7 mouse cellular contexts compared by ENCODE assay signal in genomic region chr8:85840657-85841488, GRCm38 (mm10). TPM values are rescaled to one million over a fixed set of nuclear protein-coding genes. Genes with fewer than 3 reads are reported as not detected.
DNase-seq lines count a peak whose midpoint lies in the region; ATAC-seq lines count a peak whose summit lies in the region.

TSS of gene Itfg1 (minus strand) at chr8:85840921.
TSS of gene Phkb (plus strand) at chr8:85840959.

- peak; percentile 96 for DNase-seq in adrenal gland, postnatal 14 days
- DNase-seq in embryonic facial prominence, embryonic 11.5 days (ENCODE audit: low spot score): peak; percentile 92
- peak; percentile 99 for DNase-seq in heart, adult 11 months
- peak; percentile 95 for DNase-seq in kidney, adult 18-20 months
- DNase-seq in limb, embryonic 11.5 days (ENCODE audit: low spot score): peak; percentile 96
- DNase-seq in midbrain, embryonic 14.5 days: peak; percentile 95
- DNase-seq in spleen, adult 18-20 months: peak; percentile 76 to 93

- ATAC-seq in embryonic facial prominence, embryonic 11.5 days (replicated peaks; ENCODE audit: insufficient number of reproducible peaks, low FRiP score, low TSS enrichment, low read depth): peak; percentile 98
- peak; percentile 97 for ATAC-seq in limb, embryonic 11.5 days (ENCODE audit: insufficient number of reproducible peaks, low FRiP score, low TSS enrichment, low read depth)
- ATAC-seq in midbrain, embryonic 14.5 days (ENCODE audit: low FRiP score, low TSS enrichment): peak; percentile 98

- H3K27ac ChIP-seq in embryonic facial prominence, embryonic 11.5 days (replicated peaks; ENCODE audit: low read depth, low read length): peak within 1 kb of the TSS; percentile 82
- H3K27ac ChIP-seq in limb, embryonic 11.5 days (replicated peaks; ENCODE audit: low read depth, low read length): peak within 1 kb of the TSS; percentile 93
- peak within 1 kb of the TSS; percentile 98 for H3K27ac ChIP-seq in midbrain, embryonic 14.5 days (replicated peaks; ENCODE audit: low read depth, low read length)

- under 1% methylated on average over 52 of the region's 54 CpGs for WGBS in embryonic facial prominence, embryonic 11.5 days
- under 1% methylated on average over 53 of the region's 54 CpGs for WGBS in limb, embryonic 11.5 days
- under 1% methylated on average over 54 of the region's 54 CpGs for WGBS in midbrain, embryonic 14.5 days

- H3K4me2 ChIP-seq in embryonic facial prominence, embryonic 11.5 days (ENCODE audit: low read depth, low read length): peak within 1 kb of the TSS; percentile 57
- H3K4me2 ChIP-seq in limb, embryonic 11.5 days (ENCODE audit: low read depth, severe bottlenecking): peak within 1 kb of the TSS; percentile 76
- peak within 1 kb of the TSS; percentile 75 for H3K4me2 ChIP-seq in midbrain, embryonic 14.5 days (ENCODE audit: low read length)

- H3K36me3 ChIP-seq in embryonic facial prominence, embryonic 11.5 days (replicated peaks; ENCODE audit: control insufficient read depth, insufficient read depth, low read depth, low read length): no peaks in the 10 kb centered on the region
- no peaks in the 10 kb centered on the region for H3K36me3 ChIP-seq in limb, embryonic 11.5 days (ENCODE audit: control insufficient read depth, insufficient read depth, low read length)
- H3K36me3 ChIP-seq in midbrain, embryonic 14.5 days (ENCODE audit: control insufficient read depth, insufficient read depth, low read length): peaks cover 8% of the 10 kb centered on the region

- H3K4me3 ChIP-seq in embryonic facial prominence, embryonic 11.5 days (ENCODE audit: low read depth, low read length): peak within 1 kb of the TSS; percentile 72
- H3K4me3 ChIP-seq in limb, embryonic 11.5 days (ENCODE audit: low read depth, low read length): peak within 1 kb of the TSS; percentile 89
- peak within 1 kb of the TSS; percentile 90 for H3K4me3 ChIP-seq in midbrain, embryonic 14.5 days (replicated peaks; ENCODE audit: low read depth, low read length)

- H3K9ac ChIP-seq in embryonic facial prominence, embryonic 11.5 days (replicated peaks; ENCODE audit: low read length): peak within 1 kb of the TSS; percentile 86
- H3K9ac ChIP-seq in limb, embryonic 11.5 days (ENCODE audit: low read length): peak within 1 kb of the TSS; percentile 92
- H3K9ac ChIP-seq in midbrain, embryonic 14.5 days (replicated peaks; ENCODE audit: low read length): peak within 1 kb of the TSS; percentile 97

- no peaks in the 10 kb centered on the region for H3K4me1 ChIP-seq in embryonic facial prominence, embryonic 11.5 days (ENCODE audit: control insufficient read depth, insufficient read depth, low read length)
- 0 out of 2 replicates have a peak, but pooled peaks cover 5% of the 10 kb centered on the region for H3K4me1 ChIP-seq in limb, embryonic 11.5 days (ENCODE audit: control insufficient read depth, insufficient read depth, low read length)
- peaks cover 11% of the 10 kb centered on the region for H3K4me1 ChIP-seq in midbrain, embryonic 14.5 days (ENCODE audit: control insufficient read depth, insufficient read depth, low read length)

- H3K27me3 ChIP-seq in embryonic facial prominence, embryonic 11.5 days (ENCODE audit: control insufficient read depth, insufficient read depth, low read length): no peaks in the 10 kb centered on the region
- no peaks in the 10 kb centered on the region for H3K27me3 ChIP-seq in limb, embryonic 11.5 days (ENCODE audit: control insufficient read depth, insufficient read depth, low read length)
- no peaks in the 10 kb centered on the region for H3K27me3 ChIP-seq in midbrain, embryonic 14.5 days (ENCODE audit: control insufficient read depth, insufficient read depth, low read length)

- no peaks in the 10 kb centered on the region for H3K9me3 ChIP-seq in embryonic facial prominence, embryonic 11.5 days (replicated peaks; ENCODE audit: control insufficient read depth, low read length)
- H3K9me3 ChIP-seq in limb, embryonic 11.5 days (ENCODE audit: control insufficient read depth, low read length): no peaks in the 10 kb centered on the region
- no peaks in the 10 kb centered on the region for H3K9me3 ChIP-seq in midbrain, embryonic 14.5 days (ENCODE audit: control insufficient read depth, low read length)

RNA-seq across cellular contexts. Expression of gene Itfg1, which starts in this region (rescaled TPM):
- 49.3 and 54.3 TPM in 2 replicates for total RNA-seq in adrenal gland, postnatal 14 days (2021)
- 87.3 and 87.4 TPM in 2 replicates for polyA plus RNA-seq in embryonic facial prominence, embryonic 11.5 days (2014; fragmentation: Nextera tagmentation; extraction: Ambion mirVana)
- 62.2 and 64.7 TPM in 2 replicates for polyA plus RNA-seq in limb, embryonic 11.5 days (2014; fragmentation: Nextera tagmentation; extraction: Ambion mirVana)
- polyA plus RNA-seq in midbrain, embryonic 14.5 days (2014; fragmentation: Nextera tagmentation; extraction: Ambion mirVana): 195 and 233 TPM in 2 replicates

RNA-seq across cellular contexts. Expression of gene Phkb, which starts in this region (rescaled TPM):
- 35.5 and 39.3 TPM in 2 replicates for total RNA-seq in adrenal gland, postnatal 14 days (2021)
- 50.0 and 50.6 TPM in 2 replicates for polyA plus RNA-seq in embryonic facial prominence, embryonic 11.5 days (2014; fragmentation: Nextera tagmentation; extraction: Ambion mirVana)
- polyA plus RNA-seq in limb, embryonic 11.5 days (2014; fragmentation: Nextera tagmentation; extraction: Ambion mirVana): 55.8 and 56.5 TPM in 2 replicates
- 41.3 and 43.2 TPM in 2 replicates for polyA plus RNA-seq in midbrain, embryonic 14.5 days (2014; fragmentation: Nextera tagmentation; extraction: Ambion mirVana)

Comparison
In these comparisons a context has a peak if more than half of its experiments do, and no peak if none do; other contexts are left out.
1. Peak in every context shown above with its lines: DNase-seq, ATAC-seq, H3K4me3 ChIP-seq and H3K27ac ChIP-seq.